Comparison of ENCODE assay signal across 9 mouse cellular contexts in genomic region chr10:94991564-94992097, GRCm38 (mm10). TPM values are rescaled to one million over a fixed set of nuclear protein-coding genes. Genes with fewer than 3 reads are reported as not detected.
DNase-seq lines count a peak whose midpoint lies in the region; ATAC-seq and TF ChIP-seq lines count a peak whose summit lies in the region.
"Had no signal": no experiment of that assay in that cellular context is flagged by ENCODE, and none has a peak within 500 bp of the region (broad histone marks: within the 10 kb centered on the region; RNA-seq: fewer than 3 reads in every experiment).

No protein-coding gene starts in this region.

- DNase-seq in cerebellum, adult 11-12 months: peak; percentile 49
- DNase-seq in forelimb bud, embryonic 11.5 days (ENCODE audit: low read depth, low spot score): peak; percentile 68
- peak; percentile 82 for DNase-seq in layer of hippocampus, adult 9-10 months (ENCODE audit: low spot score)
- DNase-seq in ovary, postnatal 14 days (ENCODE audit: low spot score): peak; percentile 64
- DNase-seq in thymus, postnatal 10 days (ENCODE audit: low spot score in 2 of 2): peak; percentile 65 to 75

- no peaks in the 10 kb centered on the region for H3K27me3 ChIP-seq in ES-Bruce4 (ENCODE audit: control insufficient read depth, insufficient read depth, low read length, poor library complexity, severe bottlenecking)
- no peaks in the 10 kb centered on the region for H3K27me3 ChIP-seq in lung, embryonic 15.5 days

- H3K27ac ChIP-seq in ES-Bruce4 (ENCODE audit: insufficient read depth, low read length): no peak overlapping the region
- H3K27ac ChIP-seq in lung, embryonic 15.5 days: peak overlapping the region; percentile 96
- H3K27ac ChIP-seq: macrophage had no signal

- no peak for TF ChIP-seq EP300 in ES-Bruce4 (IDR thresholded peaks at IDR 0.05; ENCODE audit: insufficient read depth, low read depth, low read length)

- ATAC-seq in hematopoietic stem cell, adult 5-6 weeks (replicated peaks in 1 of 2; ENCODE audit: insufficient read depth in 1 of 2, low FRiP score in 2 of 2, low TSS enrichment in 1 of 2, low read depth in 1 of 2, poor library complexity in 2 of 2, severe bottlenecking in 2 of 2): peak; percentile 54 to 55; a peak in 3 of 4 replicates
- ATAC-seq in lung, embryonic 15.5 days (ENCODE audit: borderline replicate concordance, extremely low read depth, low FRiP score, low TSS enrichment): peak; percentile 17; the same call in 1 of the 2 replicates

- TF ChIP-seq CTCF in ES-Bruce4 (IDR thresholded peaks at IDR 0.05; ENCODE audit: low read depth, low read length): peak; percentile 73

- H3K36me3 ChIP-seq in ES-Bruce4 (ENCODE audit: control insufficient read depth, insufficient read depth, low read length, poor library complexity, severe bottlenecking): no peaks in the 10 kb centered on the region
- H3K36me3 ChIP-seq in lung, embryonic 15.5 days: no peaks in the 10 kb centered on the region

- no peaks in the 10 kb centered on the region for H3K9me3 ChIP-seq in ES-Bruce4 (replicated peaks; ENCODE audit: control insufficient read depth, insufficient read depth, low read length, poor library complexity, severe bottlenecking)
- H3K9me3 ChIP-seq in lung, embryonic 15.5 days: no peaks in the 10 kb centered on the region

- no peak overlapping the region for H3K4me3 ChIP-seq in ES-Bruce4 (ENCODE audit: low read depth, low read length)
- H3K4me3 ChIP-seq in lung, embryonic 15.5 days: peak overlapping the region; percentile 16

- TF ChIP-seq POLR2A in ES-Bruce4 (IDR thresholded peaks at IDR 0.05; ENCODE audit: insufficient read depth, low read length): no peak

- H3K4me2 ChIP-seq in lung, embryonic 15.5 days: peak overlapping the region; percentile 52

- H3K4me1 ChIP-seq in ES-Bruce4 (ENCODE audit: control insufficient read depth, insufficient read depth, low read length): no peaks in the 10 kb centered on the region
- H3K4me1 ChIP-seq in lung, embryonic 15.5 days: peaks cover 29% of the 10 kb centered on the region

- no peak overlapping the region for H3K9ac ChIP-seq in ES-Bruce4 (ENCODE audit: low read depth, poor library complexity, severe bottlenecking)
- peak overlapping the region; percentile 30 for H3K9ac ChIP-seq in lung, embryonic 15.5 days

- WGBS in lung, embryonic 15.5 days: 8% methylated on average over 17 of the region's 17 CpGs

RNA-seq across cellular contexts. Expression of gene Plxnc1, which starts 47.0 kb away (rescaled TPM):
- 0.91 and 1.3 TPM in 2 replicates for polyA plus RNA-seq in ES-Bruce4 (2011; ENCODE audit: insufficient read depth, insufficient read length, low read depth, missing spikeins)
- total RNA-seq in hematopoietic stem cell, adult 5-6 weeks (2017): 45.8 and 63.6 TPM in 2 replicates
- 7.1 and 8.0 TPM in 2 replicates for polyA plus RNA-seq in lung, embryonic 15.5 days (2015; fragmentation: Nextera tagmentation; extraction: Ambion mirVana)
